Mouse (Mus musculus) megakaryocyte, embryonic 14.5 days (primary cell): ENCODE data around the gene Gnb1. TPM values are rescaled to one million over a fixed set of nuclear protein-coding genes. Genes with fewer than 3 reads are reported as not detected.

ENCODE experiments used
- H3K27me3 ChIP-seq: replicated peaks from 2 replicates; pipeline ENCODE3; 2012; ENCODE audit warnings: inconsistent platforms
- H3K36me3 ChIP-seq: replicated peaks from 2 replicates; pipeline ENCODE3; 2012; ENCODE audit warnings: low read length, inconsistent platforms, mixed read lengths
- H3K4me1 ChIP-seq: 2 replicates; pipeline ENCODE4 v1.6.1; 2012; ENCODE audit warnings: inconsistent platforms
- H3K4me3 ChIP-seq: replicated peaks from 2 replicates; pipeline ENCODE3; 2012; ENCODE audit warnings: moderate library complexity, mild to moderate bottlenecking, inconsistent platforms
- H3K9me3 ChIP-seq: 2 replicates; pipeline ENCODE4 v1.6.1; 2012; ENCODE audit warnings: inconsistent platforms
- FLI1 ChIP-seq: IDR thresholded peaks from 2 replicates; pipeline ENCODE4 v1.6.1; 2012; ENCODE audit warnings: low read length, inconsistent platforms, mixed read lengths
- GATA1 ChIP-seq: IDR thresholded peaks from 3 replicates; pipeline ENCODE4 v1.6.1; 2012; ENCODE audit warnings: mixed read lengths, low read length, inconsistent platforms, borderline replicate concordance
- polyA plus RNA-seq: library from polyadenylated mRNA; stranded (reverse); fragments of >175 nt; gene quantifications from 2 replicates; pipeline ENCODE4 v1.2.3, GENCODE M21; 2012; ENCODE audit warnings: low replicate concordance; ENCODE audit not compliant: insufficient read depth

Gnb1 gene
- polyA plus RNA-seq, 1 experiment = 39.1 TPM

- Histone ChIP-seq H3K4me1 (peaks cover 76% of the 10 kb centered on the region), H3K36me3 (peaks cover 33% of the 10 kb centered on the region)
Measured at GRCm38 (mm10) chr4:155603801-155604200, 112.6 kb downstream of the Gnb1 start.

GRCm38 (mm10) chr4:155605132-155605531 is 114.0 kb downstream of the Gnb1 start:
- H3K36me3 ChIP-seq = peaks cover 47% of the 10 kb centered on the region
- TF ChIP-seq GATA1 (no peak), FLI1 (no peak)
- H3K4me3 ChIP-seq = no peak overlapping the region
- H3K9me3 ChIP-seq = no peaks in the 10 kb centered on the region
- no peaks in the 10 kb centered on the region for H3K27me3 ChIP-seq
- peaks cover 64% of the 10 kb centered on the region for H3K4me1 ChIP-seq

More at GRCm38 (mm10) chr4:155603801-155604200, 112.6 kb downstream of the Gnb1 start:
- no peak overlapping the region for H3K4me3 ChIP-seq
- TF ChIP-seq GATA1 = no peak
- TF ChIP-seq FLI1 = no peak
- no peaks in the 10 kb centered on the region for H3K9me3 ChIP-seq
- H3K27me3 ChIP-seq = no peaks in the 10 kb centered on the region

GRCm38 (mm10) chr4:155606825-155607224 is 115.7 kb downstream of the Gnb1 start:
- Histone ChIP-seq H3K9me3 (no peaks in the 10 kb centered on the region), H3K36me3 (peaks cover 61% of the 10 kb centered on the region), H3K4me1 (peaks cover 60% of the 10 kb centered on the region), H3K4me3 (no peak overlapping the region), H3K27me3 (no peaks in the 10 kb centered on the region)
- no peak for TF ChIP-seq FLI1
- TF ChIP-seq GATA1 = no peak

Other genes with a start within 250 kb of the Gnb1 start
- gene Faap20, start 241.6 kb upstream of the Gnb1 start, polyA plus RNA-seq = 51.4 and 87.5 TPM in 2 replicates
- not detected in 2 replicates for gene Prkcz, start 130.0 kb upstream of the Gnb1 start, polyA plus RNA-seq
- gene Gabrd, start 93.2 kb upstream of the Gnb1 start, polyA plus RNA-seq = not detected in 2 replicates
- gene Cfap74, start 82.2 kb upstream of the Gnb1 start, polyA plus RNA-seq = not detected in 2 replicates
- gene Tmem52, start 22.2 kb upstream of the Gnb1 start, polyA plus RNA-seq = not detected in 2 replicates
- gene Nadk, start 71.0 kb downstream of the Gnb1 start, polyA plus RNA-seq = 38.7 and 54.4 TPM in 2 replicates
- 0.17 and 0.60 TPM in 2 replicates for gene Slc35e2, start 110.1 kb downstream of the Gnb1 start, polyA plus RNA-seq
- gene Cdk11b, start 133.5 kb downstream of the Gnb1 start, polyA plus RNA-seq = 9.7 and 77.3 TPM in 2 replicates
- not detected in 2 replicates for gene Gm10563, start 154.0 kb downstream of the Gnb1 start, polyA plus RNA-seq
- 3.7 TPM in 1 of 2 replicates, not detected in the other for gene Mmp23, start 162.0 kb downstream of the Gnb1 start, polyA plus RNA-seq
- gene Mib2, start 177.8 kb downstream of the Gnb1 start, polyA plus RNA-seq = 45.2 and 94.9 TPM in 2 replicates
- 0.44 and 4.7 TPM in 2 replicates for gene Fndc10, start 203.0 kb downstream of the Gnb1 start, polyA plus RNA-seq
- gene Ssu72, start 213.4 kb downstream of the Gnb1 start, polyA plus RNA-seq = 37.1 and 112 TPM in 2 replicates
- gene Tmem240, start 243.4 kb downstream of the Gnb1 start, polyA plus RNA-seq = 1.2 and 3.2 TPM in 2 replicates